Mouse (Mus musculus) lung, embryonic 14.5 days (tissue): ENCODE measurements around the gene Dnmt3a. TPM values are rescaled to one million over a fixed set of nuclear protein-coding genes. Genes with fewer than 3 reads are reported as not detected.
A peak's percentile ranks its signal among the peaks of the same experiment; 100 is the strongest.

Source experiments
- ATAC-seq: fragments of 200-750 bp; cut with Nextera tagmentation; 2 replicates; pipeline ENCODE4 v1.8.0; 2017; ENCODE audit warnings: mild to moderate bottlenecking, moderate TSS enrichment, moderate library complexity; ENCODE audit not compliant: insufficient read depth
- DNase-seq: peaks from one replicate; pipeline ENCODE4 v3.0.0-alpha.2; 2015
- H3K27ac ChIP-seq: fragments of 300-500 bp; sonication (generic); 2 replicates; pipeline ENCODE4 v1.5.1; 2014; ENCODE audit warnings: low read depth, mild to moderate bottlenecking, moderate library complexity
- H3K27me3 ChIP-seq: fragments of 300-500 bp; sonication (generic); 2 replicates; pipeline ENCODE4 v1.6.1; 2014; ENCODE audit warnings: low read length, control low read depth; ENCODE audit not compliant: insufficient read depth
- H3K36me3 ChIP-seq: fragments of 300-500 bp; sonication (generic); 2 replicates; pipeline ENCODE4 v1.6.1; 2014; ENCODE audit warnings: control low read depth; ENCODE audit not compliant: insufficient read depth
- H3K4me1 ChIP-seq: fragments of 300-500 bp; sonication (generic); 2 replicates; pipeline ENCODE4 v1.6.1; 2014; ENCODE audit warnings: antibody characterized with exemption, control low read depth; ENCODE audit not compliant: insufficient read depth
- H3K4me2 ChIP-seq: fragments of 300-500 bp; sonication (generic); 2 replicates; pipeline ENCODE4 v1.6.1; 2014; ENCODE audit warnings: mild to moderate bottlenecking
- H3K4me3 ChIP-seq: fragments of 300-500 bp; sonication (generic); 2 replicates; pipeline ENCODE4 v1.5.1; 2014; ENCODE audit warnings: low read depth, low read length
- H3K9ac ChIP-seq: fragments of 300-500 bp; sonication (generic); 2 replicates; pipeline ENCODE4 v1.6.1; 2014
- H3K9me3 ChIP-seq: fragments of 300-500 bp; sonication (generic); 2 replicates; pipeline ENCODE4 v1.6.1; 2016; ENCODE audit warnings: low read depth, low read length, control low read depth
- CTCF ChIP-seq: IDR thresholded peaks from 2 replicates; pipeline ENCODE4 v1.5.1; 2016; ENCODE audit warnings: antibody characterized with exemption, low read depth
- WGBS: fragments of 180-500 bp; shearing (Covaris S2); extraction: QIAGEN DNeasy Blood & Tissue Kit; methylation state at CpG from one replicate; pipeline ENCODE4 v1.1.7; 2014; 5-methylcytosine and 5-hydroxymethylcytosine counted together
- polyA plus RNA-seq: library from polyadenylated mRNA; unstranded; fragments of >200 nt; fragmentation: Nextera tagmentation; extraction: Ambion mirVana; gene quantifications from 2 replicates; pipeline ENCODE4 v1.2.1, GENCODE M21; 2014

The Dnmt3a gene
- polyA plus RNA-seq, 1 experiment from 2014 or later: 95.5 TPM

- 64% methylated on average over 9 of the region's 9 CpGs for WGBS
- TF ChIP-seq CTCF: no peak
- H3K27me3 ChIP-seq: no peaks in the 10 kb centered on the region
- H3K27ac ChIP-seq: no peak overlapping the region
- H3K4me3 ChIP-seq: no peak overlapping the region
- H3K4me1 ChIP-seq: 0 out of 2 replicates have a peak, but pooled peaks cover 6% of the 10 kb centered on the region
- H3K9me3 ChIP-seq: no peaks in the 10 kb centered on the region
- H3K9ac ChIP-seq: no peak overlapping the region
- no peak for DNase-seq
- no peak for ATAC-seq
- no peak overlapping the region for H3K4me2 ChIP-seq
- peaks cover 84% of the 10 kb centered on the region for H3K36me3 ChIP-seq
These were observed 66.8 kb downstream of the Dnmt3a start for GRCm38 (mm10) chr12:3872410-3873230.

DNA sequence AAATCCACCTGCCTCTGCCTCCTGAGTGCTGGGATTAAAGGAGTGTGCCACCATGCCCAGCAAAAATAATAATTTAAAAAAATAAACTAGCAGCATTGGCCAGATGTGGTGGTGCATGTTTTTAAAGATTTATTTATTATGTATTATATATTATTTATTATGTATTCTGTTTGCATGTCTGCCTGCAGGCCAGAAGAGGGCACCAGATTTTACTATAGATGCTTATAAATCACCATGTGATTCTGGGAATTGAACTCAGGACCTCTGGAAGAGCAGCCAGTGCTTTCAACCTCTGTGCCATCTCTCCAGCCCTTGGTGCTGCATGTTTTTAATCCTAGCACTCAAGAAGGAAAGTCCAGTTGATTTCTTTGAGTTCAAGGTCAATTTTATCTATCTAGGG lies 69.7 kb downstream of the Dnmt3a start:
- no peak overlapping the region for H3K9ac ChIP-seq
- H3K4me1 ChIP-seq: 0 out of 2 replicates have a peak, but pooled peaks cover 2% of the 10 kb centered on the region
- H3K36me3 ChIP-seq: peaks cover 87% of the 10 kb centered on the region
- no peaks in the 10 kb centered on the region for H3K27me3 ChIP-seq
- TF ChIP-seq CTCF: peak; percentile 31
- H3K27ac ChIP-seq: no peak overlapping the region
- no peak overlapping the region for H3K4me3 ChIP-seq
- DNase-seq: no peak
- no peak overlapping the region for H3K4me2 ChIP-seq
- ATAC-seq: no peak
- H3K9me3 ChIP-seq: no peaks in the 10 kb centered on the region

DNA sequence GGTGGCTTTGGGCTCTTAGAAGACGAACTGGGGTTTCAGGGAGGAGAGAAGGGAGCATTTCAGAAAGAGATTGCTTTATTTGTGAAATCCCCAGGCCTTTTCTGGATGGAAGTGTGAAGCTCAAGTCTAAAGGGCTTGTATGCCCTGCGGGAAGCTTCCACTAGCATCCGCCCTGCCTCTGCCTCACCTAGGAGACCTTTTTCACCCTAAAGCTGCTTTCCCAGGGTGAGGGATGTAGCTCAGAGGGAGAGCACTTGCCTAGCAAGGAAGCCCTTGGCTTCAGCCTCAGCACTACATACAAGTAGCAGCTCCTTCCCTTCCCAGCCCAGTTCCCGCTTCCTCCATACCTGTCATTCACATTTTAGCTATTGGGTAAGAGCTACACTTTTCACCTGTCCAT lies 71.6 kb downstream of the Dnmt3a start:
- 86% methylated on average over 4 of the region's 4 CpGs for whole genome bisulfite sequencing
- ATAC-seq (no peak), DNase-seq (no peak)
- no peaks in the 10 kb centered on the region for H3K9me3 ChIP-seq
- no peak overlapping the region for H3K4me3 ChIP-seq
- no peak for TF ChIP-seq CTCF
- H3K36me3 ChIP-seq: peaks cover 91% of the 10 kb centered on the region
- H3K9ac ChIP-seq: no peak overlapping the region
- no peak overlapping the region for H3K27ac ChIP-seq
- no peaks in the 10 kb centered on the region for H3K27me3 ChIP-seq
- no peak overlapping the region for H3K4me2 ChIP-seq
- 0 out of 2 replicates have a peak, but pooled peaks cover 1% of the 10 kb centered on the region for H3K4me1 ChIP-seq

DNA sequence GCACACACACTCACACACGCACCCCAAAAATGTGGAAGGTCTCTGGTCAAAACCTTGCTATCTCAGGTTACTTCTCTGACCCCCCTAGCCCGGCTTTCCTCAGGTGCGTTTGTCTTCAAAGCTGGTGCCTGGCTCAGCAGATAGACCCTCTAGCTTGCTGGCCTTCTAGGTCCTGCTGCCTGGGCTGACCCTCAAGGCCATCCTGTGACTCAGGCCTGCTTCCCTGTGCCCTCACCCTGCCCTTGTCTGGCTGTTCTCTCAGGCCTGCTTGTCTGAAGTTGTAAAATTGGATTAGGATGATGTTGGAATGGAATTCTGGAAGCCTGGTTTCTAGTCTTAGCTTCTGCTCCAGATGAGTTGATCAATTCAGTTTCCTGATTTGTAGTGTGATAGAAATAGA lies 75.7 kb downstream of the Dnmt3a start:
- Histone ChIP-seq H3K27ac (no peak overlapping the region), H3K4me1 (peaks cover 13% of the 10 kb centered on the region), H3K4me2 (no peak overlapping the region), H3K4me3 (no peak overlapping the region), H3K36me3 (peaks cover 90% of the 10 kb centered on the region), H3K9ac (no peak overlapping the region), H3K27me3 (no peaks in the 10 kb centered on the region), H3K9me3 (no peaks in the 10 kb centered on the region)
- WGBS: 78% methylated on average over 3 of the region's 3 CpGs
- ATAC-seq: no peak
- TF ChIP-seq CTCF: no peak
- no peak for DNase-seq

DNA sequence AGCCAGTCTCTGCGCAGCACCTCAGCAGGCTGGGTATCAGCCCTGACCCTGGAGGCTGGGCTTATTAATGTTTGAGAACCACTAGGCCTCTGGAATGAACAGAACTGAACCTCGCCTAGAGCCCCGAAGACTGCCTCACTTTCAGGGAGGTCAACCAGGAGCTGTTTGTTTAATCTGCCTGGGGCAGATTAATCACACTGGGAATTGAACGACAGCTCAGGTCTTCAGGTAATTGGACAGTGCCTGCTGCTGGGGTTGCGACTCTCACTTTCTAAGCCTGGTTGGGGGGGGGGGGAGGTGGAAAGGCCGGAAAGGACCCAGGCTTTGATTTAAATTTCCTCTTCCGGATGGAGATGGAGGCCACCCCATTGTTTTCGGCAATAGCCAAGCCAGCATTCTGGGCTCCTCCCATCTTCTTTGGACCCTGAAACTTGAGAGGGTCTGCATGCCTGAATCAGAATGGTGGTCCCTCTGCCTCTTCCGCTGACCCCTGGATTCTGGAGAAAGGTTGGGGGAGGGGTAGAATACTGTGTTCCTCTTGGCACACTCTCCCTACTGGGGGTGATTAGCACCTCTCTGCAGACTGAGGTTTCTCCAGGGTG lies 79.2 kb downstream of the Dnmt3a start:
- DNase-seq: peak; percentile 23
- no peak overlapping the region for H3K9ac ChIP-seq
- no peak overlapping the region for H3K27ac ChIP-seq

GRCm38 (mm10) chr12:3886601-3887000 lies 80.8 kb downstream of the Dnmt3a start:
- H3K27me3 ChIP-seq: no peaks in the 10 kb centered on the region
- peaks cover 42% of the 10 kb centered on the region for H3K4me1 ChIP-seq
- peaks cover 53% of the 10 kb centered on the region for H3K36me3 ChIP-seq
- no peak overlapping the region for H3K4me2 ChIP-seq
- DNase-seq: no peak
- no peak overlapping the region for H3K4me3 ChIP-seq
- no peaks in the 10 kb centered on the region for H3K9me3 ChIP-seq
- peak overlapping the region; percentile 33; the same call in 1 of the 2 replicates for H3K27ac ChIP-seq
- WGBS: 39% methylated on average over 2 of the region's 2 CpGs
- no peak for ATAC-seq
- TF ChIP-seq CTCF: no peak
- H3K9ac ChIP-seq: no peak overlapping the region

More for the DNA sequence above, 79.2 kb downstream of the Dnmt3a start:
- H3K36me3 ChIP-seq: peaks cover 69% of the 10 kb centered on the region
- no peaks in the 10 kb centered on the region for H3K27me3 ChIP-seq
- 21% methylated on average over 9 of the region's 9 CpGs for WGBS
- H3K4me3 ChIP-seq: no peak overlapping the region
- H3K4me1 ChIP-seq: peaks cover 37% of the 10 kb centered on the region
- H3K4me2 ChIP-seq: no peak overlapping the region
- TF ChIP-seq CTCF: no peak
- ATAC-seq: no peak
- H3K9me3 ChIP-seq: no peaks in the 10 kb centered on the region
